Mouse (Mus musculus) gastrocnemius, postnatal 10 days (tissue): ENCODE measurements around the gene Ppil2. TPM values are rescaled to one million over a fixed set of nuclear protein-coding genes. Genes with fewer than 3 reads are reported as not detected.

ENCODE experiments used
- DNase-seq: peaks from one replicate; pipeline ENCODE4 v3.0.0; 2021; ENCODE audit warnings: mixed read lengths
- total RNA-seq, 2 experiments: library from RNA; stranded (reverse); gene quantifications; 2 replicates each; pipeline ENCODE4 v1.2.3; 2021

Ppil2 gene
- total RNA-seq, 2 experiments from 2014 or later: 31.4 to 39.7 TPM

- DNase-seq: no peak
Observed at GRCm38 (mm10) chr16:17102630-17103220, 8.3 kb downstream of the Ppil2 start.

GRCm38 (mm10) chr16:17096938-17097337, 14.1 kb downstream of the Ppil2 start:
- no peak for DNase-seq

GRCm38 (mm10) chr16:17088346-17088745, 22.7 kb downstream of the Ppil2 start:
- no peak for DNase-seq

GRCm38 (mm10) chr16:17086669-17087193, 24.3 kb downstream of the Ppil2 start:
- no peak for DNase-seq

- no peak for DNase-seq
Observed at GRCm38 (mm10) chr16:17086241-17086640, 24.8 kb downstream of the Ppil2 start.

- DNase-seq: no peak
Observed at GRCm38 (mm10) chr16:17085636-17086035, 25.4 kb downstream of the Ppil2 start.

GRCm38 (mm10) chr16:17082121-17082792, 28.8 kb downstream of the Ppil2 start:
- DNase-seq: no peak

GRCm38 (mm10) chr16:17078101-17078500, 33.0 kb downstream of the Ppil2 start:
- no peak for DNase-seq

GRCm38 (mm10) chr16:17076869-17077268, 34.2 kb downstream of the Ppil2 start:
- DNase-seq: no peak

- no peak for DNase-seq
Observed at GRCm38 (mm10) chr16:17076301-17076700, 34.8 kb downstream of the Ppil2 start.

GRCm38 (mm10) chr16:17073000-17073399, 38.1 kb downstream of the Ppil2 start:
- no peak for DNase-seq

- DNase-seq: no peak
Observed at GRCm38 (mm10) chr16:17070716-17071115, 40.3 kb downstream of the Ppil2 start.

- DNase-seq: peak; percentile 88
Observed at GRCm38 (mm10) chr16:17069511-17070443, 41.3 kb downstream of the Ppil2 start, which contains the start of gene Ypel1. Gene Ypel1 (plus strand): TSS chr16:17069696.

GRCm38 (mm10) chr16:17067552-17067951, 43.5 kb downstream of the Ppil2 start:
- DNase-seq: no peak

GRCm38 (mm10) chr16:17062338-17062737, 48.7 kb downstream of the Ppil2 start:
- DNase-seq: no peak

- DNase-seq: no peak
Observed at GRCm38 (mm10) chr16:17055584-17055983, 55.5 kb downstream of the Ppil2 start.

- DNase-seq: no peak
Observed at GRCm38 (mm10) chr16:17053903-17054302, 57.2 kb downstream of the Ppil2 start.

GRCm38 (mm10) chr16:17052087-17052486, 59.0 kb downstream of the Ppil2 start:
- no peak for DNase-seq

GRCm38 (mm10) chr16:17049886-17050285, 61.2 kb downstream of the Ppil2 start:
- DNase-seq: no peak

- no peak for DNase-seq
Observed at GRCm38 (mm10) chr16:17045287-17045686, 65.8 kb downstream of the Ppil2 start.

- no peak for DNase-seq
Observed at GRCm38 (mm10) chr16:17044320-17044719, 66.7 kb downstream of the Ppil2 start.

- DNase-seq: no peak
Observed at GRCm38 (mm10) chr16:17041417-17041816, 69.6 kb downstream of the Ppil2 start.

- no peak for DNase-seq
Observed at GRCm38 (mm10) chr16:17040716-17041115, 70.3 kb downstream of the Ppil2 start.
